In genomic region chr11:118906824-118907470, GRCm38 (mm10) we compare ENCODE assay signal across 11 mouse cellular contexts. TPM values are rescaled to one million over a fixed set of nuclear protein-coding genes. Genes with fewer than 3 reads are reported as not detected.
DNase-seq lines count a peak whose midpoint lies in the region; ATAC-seq lines count a peak whose summit lies in the region.
"Had no signal": no experiment of that assay in that cellular context is flagged by ENCODE, and none has a peak within 500 bp of the region (broad histone marks: within the 10 kb centered on the region; RNA-seq: fewer than 3 reads in every experiment).

No protein-coding gene starts in this region.

- H3K9me3 ChIP-seq in hindbrain, embryonic 12.5 days (replicated peaks): no peaks in the 10 kb centered on the region
- H3K9me3 ChIP-seq in midbrain, embryonic 13.5 days: no peaks in the 10 kb centered on the region
- H3K9me3 ChIP-seq: limb, embryonic 15.5 days had no signal

- no peak for ATAC-seq in hindbrain, embryonic 12.5 days (ENCODE audit: low FRiP score)
- no peak for ATAC-seq in midbrain, embryonic 13.5 days
- ATAC-seq: inflammation-experienced regulatory T-cells, adult 6 months had no signal

- H3K4me2 ChIP-seq in hindbrain, embryonic 12.5 days (replicated peaks): peak overlapping the region; percentile 96
- peak overlapping the region; percentile 90 for H3K4me2 ChIP-seq in midbrain, embryonic 13.5 days (replicated peaks)
- H3K4me2 ChIP-seq: limb, embryonic 15.5 days had no signal

- DNase-seq in cerebellum, adult 11 months: peak; percentile 59
- DNase-seq in cerebellum, adult 9-10 months: no peak
- DNase-seq in cerebellum, postnatal 36 days: peak; percentile 63 to 64
- no peak for DNase-seq in c-Kit-positive CD71-positive TER-119-positive erythroid progenitor cells, embryonic 14.5 days (ENCODE audit: low spot score)
- DNase-seq in T-cell, adult 2 months (ENCODE audit: low spot score): no peak
- no peak for DNase-seq in adrenal gland, postnatal 25 days
- DNase-seq: spleen, adult 18-20 months had no signal

- H3K4me3 ChIP-seq in hindbrain, embryonic 12.5 days: peak overlapping the region; percentile 78
- H3K4me3 ChIP-seq in midbrain, embryonic 13.5 days (replicated peaks): peak overlapping the region; percentile 80
- H3K4me3 ChIP-seq: limb, embryonic 15.5 days had no signal

- H3K4me1 ChIP-seq in hindbrain, embryonic 12.5 days: peaks cover 58% of the 10 kb centered on the region
- peaks cover 64% of the 10 kb centered on the region for H3K4me1 ChIP-seq in midbrain, embryonic 13.5 days (replicated peaks)

- H3K36me3 ChIP-seq in hindbrain, embryonic 12.5 days: no peaks in the 10 kb centered on the region
- no peaks in the 10 kb centered on the region for H3K36me3 ChIP-seq in midbrain, embryonic 13.5 days
- H3K36me3 ChIP-seq: limb, embryonic 15.5 days had no signal

- peaks cover 55% of the 10 kb centered on the region for H3K27me3 ChIP-seq in hindbrain, embryonic 12.5 days
- peaks cover 26% of the 10 kb centered on the region for H3K27me3 ChIP-seq in midbrain, embryonic 13.5 days

- 5% methylated on average over 23 of the region's 23 CpGs for WGBS in hindbrain, embryonic 12.5 days
- WGBS in midbrain, embryonic 13.5 days: 6% methylated on average over 23 of the region's 23 CpGs

- peak overlapping the region; percentile 96 for H3K9ac ChIP-seq in hindbrain, embryonic 12.5 days
- H3K9ac ChIP-seq in midbrain, embryonic 13.5 days (replicated peaks): peak overlapping the region; percentile 87
- H3K9ac ChIP-seq: limb, embryonic 15.5 days had no signal

- peak overlapping the region; percentile 98 for H3K27ac ChIP-seq in hindbrain, embryonic 12.5 days
- H3K27ac ChIP-seq in midbrain, embryonic 13.5 days: peak overlapping the region; percentile 95
- H3K27ac ChIP-seq: limb, embryonic 15.5 days had no signal

RNA-seq across cellular contexts. Expression of gene Rbfox3, which starts 4.5 kb away (rescaled TPM):
- polyA plus RNA-seq in hindbrain, embryonic 12.5 days (2016; fragmentation: Nextera tagmentation; extraction: Ambion mirVana): 26.5 and 33.6 TPM in 2 replicates
- polyA plus RNA-seq in midbrain, embryonic 13.5 days (2015; fragmentation: Nextera tagmentation; extraction: Ambion mirVana): 28.2 and 29.9 TPM in 2 replicates
- total RNA-seq in adrenal gland, postnatal 25 days (2021): 6.2 and 7.2 TPM in 2 replicates

Comparison
In these comparisons a context has a peak if more than half of its experiments do, and no peak if none do; other contexts are left out.
1. DNase-seq: peak in cerebellum, adult 11 months (single experiment) and cerebellum, postnatal 36 days (2 of 2); none in cerebellum, adult 9-10 months (single experiment), c-Kit-positive CD71-positive TER-119-positive erythroid progenitor cells, embryonic 14.5 days (single experiment), T-cell, adult 2 months (single experiment) and adrenal gland, postnatal 25 days (single experiment).